Mouse (Mus musculus): ENCODE data around the gene Birc6.

DNA sequence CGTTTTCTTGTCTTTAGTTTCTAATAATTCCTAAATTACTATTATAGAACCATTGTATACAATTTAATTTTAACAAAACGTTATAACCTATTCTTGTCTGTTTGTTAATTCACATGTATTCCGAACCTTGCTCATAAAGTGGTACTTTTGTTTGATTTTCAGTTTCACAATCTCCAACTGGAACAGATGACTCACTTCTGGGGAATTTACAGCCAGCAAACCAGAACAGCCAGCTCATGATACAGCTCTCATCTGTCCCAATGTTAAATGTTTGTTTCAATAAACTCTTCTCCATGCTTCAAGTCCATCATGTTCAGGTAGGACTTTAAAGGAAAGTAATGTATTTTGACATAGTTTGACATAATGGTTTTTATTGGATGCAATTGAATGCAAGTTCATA is 102.7 kb downstream of the Birc6 start:
- TF ChIP-seq CTCF (IDR thresholded peaks at IDR 0.05; ENCODE audit: extremely low read depth, insufficient read depth, insufficient read length, insufficient replicate concordance): no peak
- no peak for TF ChIP-seq POLR2A (IDR thresholded peaks at IDR 0.05; ENCODE audit: low read depth, low read length)

Data from spleen, adult 2 months (tissue).